Mouse (Mus musculus) B cell, adult (primary cell): ENCODE data around the gene Cdc42ep5. TPM values are rescaled to one million over a fixed set of nuclear protein-coding genes. Genes with fewer than 3 reads are reported as not detected.

Experiments
- total RNA-seq: library from RNA; stranded (reverse); gene quantifications from 4 replicates; pipeline ENCODE4 v1.2.4, GENCODE M21; 2023; ENCODE audit not compliant: inconsistent age

The Cdc42ep5 gene
- total RNA-seq, result not detected in 4 replicates

DNA sequence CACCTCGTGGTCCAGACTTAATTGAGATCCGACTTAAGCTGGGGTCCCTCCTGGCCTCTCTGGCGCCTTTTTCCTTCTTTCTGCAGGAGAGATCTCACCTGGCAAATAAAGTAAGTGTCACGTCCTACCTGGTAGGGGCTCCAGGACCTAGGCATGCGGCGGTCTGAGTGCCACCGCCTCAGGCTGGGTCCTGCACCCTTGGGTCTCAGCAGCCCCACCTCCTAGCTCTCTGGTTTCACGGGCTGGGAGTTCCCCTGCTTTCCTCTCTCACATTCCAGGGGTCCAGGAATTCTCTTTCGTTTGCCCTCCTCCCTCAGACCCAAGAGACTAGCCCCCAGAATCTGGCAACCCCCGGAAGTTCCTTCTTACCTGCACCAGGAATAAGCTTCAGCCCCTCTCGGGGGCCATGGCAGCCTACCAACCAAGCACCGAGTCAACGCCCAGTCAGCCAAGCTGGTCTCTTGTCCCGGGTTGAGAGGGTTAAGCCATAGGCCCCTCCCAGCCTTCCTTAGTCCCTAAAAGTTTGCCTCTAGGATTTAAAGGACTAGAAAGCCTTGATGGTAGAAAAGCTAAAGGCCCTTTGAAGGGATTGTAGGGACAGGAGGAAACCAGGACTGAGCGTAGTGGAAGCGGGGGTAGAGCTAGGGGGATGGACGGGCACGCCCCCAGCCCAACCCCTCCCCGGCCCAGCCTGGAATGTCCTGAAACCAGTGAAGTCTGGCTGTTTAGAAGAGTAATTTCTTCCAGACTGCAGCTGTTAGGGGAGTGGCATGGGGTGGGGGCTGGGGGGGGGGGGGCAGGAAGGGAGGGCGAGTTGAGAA lies at the start of gene Cdc42ep5:
Gene Cdc42ep5, minus strand, starts transcription at position 771 of the 821 bp plus-strand sequence.

DNA sequence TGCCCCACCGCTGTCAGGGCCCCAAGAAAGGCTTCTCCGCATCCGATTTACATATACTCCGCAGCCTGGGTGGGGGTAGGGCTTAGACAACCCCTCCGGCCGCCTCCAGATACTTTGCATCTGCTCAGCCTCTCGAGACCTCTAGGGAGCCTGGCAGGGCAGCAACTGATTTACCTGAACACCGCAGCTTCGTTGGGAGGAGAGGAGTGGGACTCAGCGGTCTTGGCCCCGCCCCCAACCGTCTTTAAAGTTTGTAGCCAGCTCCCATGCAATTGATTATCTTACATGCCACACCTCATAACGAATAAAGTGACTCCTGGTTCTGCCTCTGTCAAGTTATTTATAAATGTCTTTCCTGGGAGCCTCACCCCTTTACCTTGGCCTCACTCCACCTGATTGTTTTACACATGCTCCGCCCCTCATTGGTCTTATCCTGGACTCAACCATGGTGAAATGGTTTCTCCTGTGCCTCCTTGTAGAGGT lies 14.6 kb downstream of the Cdc42ep5 start, which contains the start of gene Leng9:
Gene Leng9, minus strand, starts transcription at position 316 of the 483 bp plus-strand sequence.

DNA sequence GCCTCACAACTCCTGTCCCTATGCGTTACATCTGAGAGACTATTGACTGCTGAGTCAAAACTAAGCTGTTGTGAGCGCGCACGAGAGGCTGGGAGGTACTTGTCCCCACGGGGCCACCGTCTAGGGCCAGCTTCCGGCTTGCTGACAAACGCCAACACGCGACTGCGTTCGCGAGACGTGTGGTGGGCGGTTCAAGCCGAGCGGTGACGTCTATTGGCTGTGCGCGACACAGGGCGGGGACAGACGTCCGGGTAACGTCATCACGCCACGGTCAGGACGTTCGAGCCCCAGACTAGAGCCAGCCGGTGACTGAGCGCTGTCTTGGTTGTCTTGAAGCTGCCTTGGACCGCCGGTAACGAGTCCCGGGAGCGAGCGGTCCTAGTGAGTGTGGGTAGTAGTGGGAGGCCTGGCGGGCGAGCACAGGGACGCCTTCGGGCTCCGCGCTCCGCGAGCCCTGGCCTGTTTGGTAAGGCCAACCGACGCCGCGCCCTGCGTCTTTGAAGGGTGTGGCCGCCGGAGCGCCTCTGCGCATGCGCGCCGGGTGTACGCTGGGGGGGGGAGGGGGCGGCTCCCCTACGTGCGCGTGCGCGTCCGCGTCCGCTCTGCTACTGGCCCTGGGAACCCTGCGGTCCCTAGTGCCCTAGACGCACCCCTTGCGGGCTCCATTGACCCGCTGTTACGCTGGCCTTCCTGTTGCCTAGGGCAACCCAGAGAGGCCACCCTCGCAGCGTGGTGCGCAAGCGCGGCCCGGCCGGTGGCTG lies 27.7 kb downstream of the Cdc42ep5 start, which contains the start of gene Leng8:
Gene Leng8, plus strand, starts transcription at position 269 of the 761 bp plus-strand sequence.

DNA sequence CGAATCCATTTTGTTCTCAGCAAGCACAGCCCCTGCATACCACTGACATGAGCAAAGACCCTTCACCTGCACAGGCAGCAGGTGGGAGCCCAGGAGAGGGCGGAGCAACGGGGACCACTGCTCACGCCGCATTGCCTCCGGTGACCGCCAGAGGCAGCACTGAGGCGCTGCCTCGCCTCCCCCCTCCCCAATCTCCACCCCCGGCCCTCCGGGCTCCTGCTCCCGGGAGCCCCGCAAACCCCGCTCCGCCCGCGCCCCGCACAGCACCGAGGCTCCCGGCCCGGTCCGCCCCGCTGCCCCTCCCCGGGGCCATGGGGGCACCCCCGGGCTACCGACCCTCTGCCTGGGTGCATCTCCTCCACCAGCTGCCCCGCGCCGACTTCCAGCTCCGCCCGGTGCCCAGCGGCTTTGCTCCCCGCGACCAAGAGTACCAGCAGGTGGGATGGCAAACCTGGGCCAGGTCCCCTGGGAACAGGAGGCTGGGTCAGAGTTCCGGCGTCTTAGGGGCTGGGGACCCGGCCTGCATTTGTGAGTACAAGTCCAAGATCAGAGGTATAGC lies 45.2 kb downstream of the Cdc42ep5 start, which contains the start of gene Ttyh1:
Gene Ttyh1, plus strand, starts transcription at position 65 of the 559 bp plus-strand sequence.

Other genes starting within 250 kb of the Cdc42ep5 start
- 3.5 to 5.5 TPM (median 4.5 TPM) in 4 replicates for gene Lilra6, start 249.4 kb downstream of the Cdc42ep5 start, total RNA-seq
- 5.7 to 10.8 TPM (median 8.7 TPM) in 4 replicates for gene Lair1, start 101.7 kb downstream of the Cdc42ep5 start, total RNA-seq
- gene Ttyh1, start 45.5 kb downstream of the Cdc42ep5 start, total RNA-seq, result 0.13 to 0.30 TPM in 2 of 4 replicates, not detected in the others
- gene Leng8, start 27.8 kb downstream of the Cdc42ep5 start, total RNA-seq, result 420 to 454 TPM (median 449 TPM) in 4 replicates
- gene Leng9, start 14.5 kb downstream of the Cdc42ep5 start, total RNA-seq, result 30.9 to 34.8 TPM (median 34.3 TPM) in 4 replicates
- 0.24 TPM in 1 of 4 replicates, not detected in the others for gene Lilra5, start 72.9 kb upstream of the Cdc42ep5 start, total RNA-seq
- gene Ncr1, start 172.9 kb upstream of the Cdc42ep5 start, total RNA-seq, result 0.48 to 1.2 TPM (median 1.0 TPM) in 4 replicates
- gene Gp6, start 232.9 kb upstream of the Cdc42ep5 start, total RNA-seq, result 0.15 to 0.42 TPM (median 0.16 TPM) in 3 of 4 replicates, not detected in the other